Mouse (Mus musculus): ENCODE results near the gene Vps9d1.
A peak's percentile ranks its signal among the peaks of the same experiment; 100 is the strongest.
"Not testable (repeated sequence)": the region's sequence is repeated elsewhere in the genome, so short reads cannot be mapped to it uniquely, and the experiment has no call there.

The Vps9d1 gene

DNA sequence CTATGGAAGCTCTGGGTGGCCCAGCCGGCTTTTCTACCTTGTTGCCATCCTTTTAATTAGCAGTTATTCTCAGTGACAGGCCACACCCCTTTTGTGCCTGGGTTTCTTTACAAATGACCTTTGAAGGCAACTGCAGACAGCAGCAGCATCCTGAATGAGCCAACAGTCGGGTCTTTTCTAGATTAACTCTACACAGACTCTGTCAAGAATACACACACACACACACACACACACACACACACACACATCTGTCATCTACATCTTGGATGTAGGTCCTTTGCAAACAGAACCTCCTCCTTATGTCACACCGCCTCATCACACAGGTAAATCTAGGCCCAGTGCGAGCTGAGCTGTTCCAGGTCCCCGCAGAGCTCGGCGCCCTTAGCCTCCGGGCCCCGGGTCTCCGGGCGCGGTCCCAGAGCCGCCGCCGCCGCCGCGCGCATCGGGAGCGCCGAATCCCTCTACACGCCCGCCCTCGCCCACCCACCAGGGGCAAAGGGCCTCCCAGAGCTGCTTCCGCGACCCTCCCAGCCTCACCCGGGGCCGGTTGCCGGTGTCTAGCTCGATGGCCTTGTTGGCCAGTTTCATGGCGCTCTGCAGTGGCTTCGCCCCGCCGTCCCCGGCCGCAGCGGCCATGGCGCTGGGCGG is 573 bp downstream of the Vps9d1 start:
- peak; percentile 31 for DNase-seq (ENCODE audit: low read depth)

- no peak for DNase-seq (ENCODE audit: low read depth)
These were observed 1.2 kb downstream of the Vps9d1 start for GRCm38 (mm10) chr8:123252925-123253324.

- DNase-seq (ENCODE audit: low read depth): no peak
These were observed 3.2 kb downstream of the Vps9d1 start for GRCm38 (mm10) chr8:123250940-123251339.

GRCm38 (mm10) chr8:123248596-123248995 is 5.6 kb downstream of the Vps9d1 start:
- DNase-seq (ENCODE audit: low read depth): no peak

GRCm38 (mm10) chr8:123247748-123248147 is 6.4 kb downstream of the Vps9d1 start:
- no peak for DNase-seq (ENCODE audit: low read depth)

GRCm38 (mm10) chr8:123245543-123245942 is 8.6 kb downstream of the Vps9d1 start:
- no peak for DNase-seq (ENCODE audit: low read depth)

GRCm38 (mm10) chr8:123244382-123244781 is 9.8 kb downstream of the Vps9d1 start:
- no peak for DNase-seq (ENCODE audit: low read depth)

GRCm38 (mm10) chr8:123243053-123243452 is 11.1 kb downstream of the Vps9d1 start:
- DNase-seq (ENCODE audit: low read depth): no peak

GRCm38 (mm10) chr8:123242107-123242923 is 11.8 kb downstream of the Vps9d1 start:
- DNase-seq (ENCODE audit: low read depth): no peak

- no peak for DNase-seq (ENCODE audit: low read depth)
These were observed 14.8 kb downstream of the Vps9d1 start for GRCm38 (mm10) chr8:123239398-123239797.

GRCm38 (mm10) chr8:123235520-123236497 is 18.3 kb downstream of the Vps9d1 start, which contains the start of gene Spata2l:
TSS of gene Spata2l (minus strand) at chr8:123236233.
- peak; percentile 82 for DNase-seq (ENCODE audit: low read depth)

DNA sequence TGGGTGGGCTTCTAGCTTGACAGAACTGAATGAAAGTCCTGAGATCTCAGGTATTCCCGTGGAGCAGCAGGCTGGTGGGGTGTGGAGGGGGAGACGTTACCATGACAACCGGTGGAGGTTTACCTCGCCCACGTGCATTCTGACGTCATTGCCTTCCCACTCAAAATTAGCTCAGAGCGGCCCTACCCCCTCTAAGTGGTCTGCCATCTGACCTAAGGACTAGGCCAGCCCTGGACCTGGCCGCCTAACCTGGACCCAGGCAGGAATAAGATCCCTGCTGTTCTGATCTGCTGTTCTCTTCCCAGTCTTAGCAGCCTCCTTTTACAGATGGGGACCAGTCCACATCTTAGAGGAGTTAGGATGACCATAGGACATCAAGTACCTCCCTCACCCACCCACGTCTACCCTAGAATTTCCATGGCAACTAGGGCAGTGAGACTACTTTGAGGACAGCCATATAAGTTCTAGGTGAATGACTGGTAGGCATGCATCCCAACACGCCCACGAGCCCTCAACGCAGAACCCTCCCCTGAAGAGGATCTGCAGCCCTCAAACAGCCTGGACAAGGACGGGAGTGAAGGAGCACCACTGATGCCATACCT is 19.1 kb downstream of the Vps9d1 start:
- no peak for DNase-seq (ENCODE audit: low read depth)

GRCm38 (mm10) chr8:123233760-123234159 is 20.4 kb downstream of the Vps9d1 start:
- no peak for DNase-seq (ENCODE audit: low read depth)

GRCm38 (mm10) chr8:123233300-123233699 is 20.8 kb downstream of the Vps9d1 start:
- no peak for DNase-seq (ENCODE audit: low read depth)

DNA sequence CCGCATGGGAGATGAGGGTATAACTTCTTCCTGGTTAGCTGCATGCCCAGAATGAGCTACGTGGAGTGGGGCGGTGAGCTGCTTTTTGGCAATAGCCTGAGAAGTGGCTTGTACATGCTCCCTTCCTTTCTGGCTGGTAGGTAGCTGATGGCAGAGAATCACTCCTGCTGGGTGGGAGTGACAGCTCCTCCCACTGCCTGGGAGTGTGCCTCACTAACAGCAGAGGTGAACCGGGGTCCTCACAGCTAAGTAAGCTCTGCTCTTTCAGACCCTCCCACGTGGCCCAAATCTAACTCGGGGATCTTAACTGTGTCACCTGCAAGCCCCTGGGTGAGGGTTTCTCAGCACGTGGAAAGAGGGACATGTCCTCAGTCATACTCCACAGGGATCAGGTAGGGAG is 21.6 kb downstream of the Vps9d1 start:
- no peak for DNase-seq (ENCODE audit: low read depth)

DNA sequence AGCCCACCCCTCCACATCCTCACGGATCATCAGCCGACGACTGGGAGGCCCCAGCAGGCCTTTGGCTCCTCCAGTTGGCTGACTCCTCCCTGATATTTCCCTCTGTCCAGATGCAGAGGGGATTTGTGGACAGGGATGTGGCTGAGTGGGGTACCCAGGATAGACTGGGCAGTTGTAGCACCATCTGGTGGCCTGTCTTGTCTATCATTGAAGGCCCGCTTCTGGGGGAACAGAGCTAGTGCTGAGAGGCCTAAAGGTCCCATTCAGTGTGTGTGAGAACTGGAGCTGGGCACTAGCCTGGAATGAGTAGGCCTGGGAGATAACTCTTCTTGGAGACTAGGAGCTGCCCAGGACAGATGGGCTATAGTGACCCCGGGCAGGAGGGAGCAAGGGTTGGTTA is 22.4 kb downstream of the Vps9d1 start:
- DNase-seq (ENCODE audit: low read depth): no peak

GRCm38 (mm10) chr8:123230326-123230725 is 23.8 kb downstream of the Vps9d1 start:
- DNase-seq (ENCODE audit: low read depth): not testable (repeated sequence)

GRCm38 (mm10) chr8:123228416-123228815 is 25.7 kb downstream of the Vps9d1 start:
- DNase-seq (ENCODE audit: low read depth): no peak

GRCm38 (mm10) chr8:123224278-123225266 is 29.6 kb downstream of the Vps9d1 start, which contains the start of gene Cdk10:
TSS of gene Cdk10 (plus strand) at chr8:123224842.
- peak; percentile 89 for DNase-seq (ENCODE audit: low read depth)

DNA sequence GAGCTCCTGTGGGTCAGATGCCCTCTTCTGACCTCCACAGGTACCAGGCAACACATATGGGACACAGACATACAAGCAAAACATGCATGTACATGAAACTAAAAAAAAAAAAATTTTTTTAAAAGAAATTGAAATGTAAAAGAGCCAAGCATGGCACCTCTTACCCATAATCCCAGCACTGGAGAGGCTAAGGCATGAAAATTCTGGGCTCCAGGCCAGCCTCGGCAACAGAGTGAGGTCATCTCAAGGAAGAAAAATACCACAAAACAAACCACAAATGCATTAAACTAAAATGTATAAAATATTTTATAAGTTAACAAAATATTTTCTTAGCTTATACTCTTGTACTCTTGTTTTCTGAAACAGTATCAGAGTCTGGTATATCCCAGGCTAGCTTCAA is 33.2 kb downstream of the Vps9d1 start:
- DNase-seq (ENCODE audit: low read depth): no peak
